Mouse (Mus musculus) G1E (cell line): ENCODE results near the gene Prdx3. TPM values are rescaled to one million over a fixed set of nuclear protein-coding genes. Genes with fewer than 3 reads are reported as not detected.
A peak's percentile ranks its signal among the peaks of the same experiment; 100 is the strongest.

Experiments
- ATAC-seq: 2 replicates; pipeline ENCODE4 v1.8.0; 2016; ENCODE audit warnings: mild to moderate bottlenecking; ENCODE audit not compliant: insufficient number of reproducible peaks, poor library complexity, low FRiP score, severe bottlenecking; ENCODE audit errors: extremely low read depth
- DNase-seq: peaks from one replicate; pipeline ENCODE4 v3.0.0; 2012; ENCODE audit warnings: low spot score
- H3K27me3 ChIP-seq: 2 replicates; pipeline ENCODE4 v1.6.1; 2012; ENCODE audit warnings: mild to moderate bottlenecking, low read length, inconsistent platforms; ENCODE audit not compliant: insufficient read depth
- H3K36me3 ChIP-seq: replicated peaks from 2 replicates; pipeline ENCODE3; 2012; ENCODE audit warnings: mild to moderate bottlenecking, inconsistent platforms
- H3K4me1 ChIP-seq: 2 replicates; pipeline ENCODE4 v1.6.1; 2012; ENCODE audit warnings: low read depth, low read length, inconsistent platforms, mixed read lengths; ENCODE audit not compliant: insufficient read depth
- H3K4me3 ChIP-seq: 2 replicates; pipeline ENCODE4 v1.5.1; 2012; ENCODE audit warnings: low read depth, mild to moderate bottlenecking, inconsistent platforms, low read length, moderate library complexity, mixed read lengths
- H3K9me3 ChIP-seq: replicated peaks from 2 replicates; pipeline ENCODE4 v1.6.1; 2012; ENCODE audit warnings: inconsistent platforms
- CTCF ChIP-seq: IDR thresholded peaks from 2 replicates; pipeline ENCODE4 v1.5.1; 2012; ENCODE audit warnings: low read depth, low read length, inconsistent platforms, mixed read lengths
- GATA1 ChIP-seq: IDR thresholded peaks from 2 replicates; pipeline ENCODE4 v1.6.1; 2012; ENCODE audit warnings: borderline replicate concordance, low read length, inconsistent platforms, mixed read lengths
- GATA2 ChIP-seq: IDR thresholded peaks from 2 replicates; pipeline ENCODE4 v1.6.1; 2012; ENCODE audit warnings: low read depth, low read length, inconsistent platforms, borderline replicate concordance
- POLR2AphosphoS5 ChIP-seq: IDR thresholded peaks from 2 replicates; pipeline ENCODE4 v1.6.1; 2012; ENCODE audit warnings: low read depth, low read length, inconsistent platforms; ENCODE audit not compliant: insufficient replicate concordance
- TAL1 ChIP-seq: conservative IDR thresholded peaks from 2 replicates; pipeline ENCODE4 v1.6.1; 2012; ENCODE audit warnings: low read depth, low read length, inconsistent platforms, mixed read lengths
- polyA plus RNA-seq: library from polyadenylated mRNA; stranded (reverse); fragments of >175 nt; gene quantifications from 2 replicates; pipeline ENCODE4 v1.2.3, GENCODE M21; 2012
- total RNA-seq, 2 experiments: library from RNA; stranded (forward) in 1 of 2; stranded (reverse) in 1 of 2; fragments of 200-1000 nt in 1 of 2; fragments of >200 nt in 1 of 2; fragmentation: Nextera tagmentation in 1 of 2; gene quantifications; 2 replicates each; pipeline ENCODE4 v1.2.3; 2014 to 2017

Prdx3 gene
- total and polyA plus RNA-seq, 3 experiments, result 17.9 to 512 (median 426) TPM

DNA sequence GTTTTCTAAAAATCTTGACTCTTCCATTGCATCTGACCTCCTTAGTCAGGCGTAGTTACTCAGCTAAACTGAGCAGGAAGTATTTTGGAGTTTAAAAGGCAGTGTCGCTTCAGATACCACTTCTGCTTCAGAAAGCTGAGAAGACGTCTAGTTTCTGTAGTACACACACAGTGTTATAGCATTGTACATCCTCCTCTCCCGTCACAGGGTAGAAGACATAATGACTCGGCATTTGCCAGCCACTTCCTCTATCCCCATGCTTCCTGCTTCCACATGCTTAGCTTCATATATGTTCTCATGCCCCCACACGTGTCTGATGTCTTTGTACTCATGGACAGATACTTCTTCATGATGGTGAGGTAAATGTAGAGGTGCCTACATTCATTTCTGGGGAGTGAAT is 55.7 kb downstream of the Prdx3 start:
- peak; percentile 60 for ATAC-seq
- 0 out of 2 replicates have a peak, but pooled peaks cover 2% of the 10 kb centered on the region for H3K4me1 ChIP-seq
- peaks cover 66% of the 10 kb centered on the region for H3K36me3 ChIP-seq
- H3K9me3 ChIP-seq, result no peaks in the 10 kb centered on the region
- TF ChIP-seq CTCF (no peak), GATA1 (no peak), GATA2 (no peak), TAL1 (no peak), POLR2AphosphoS5 (no peak)
- no peak overlapping the region for H3K4me3 ChIP-seq
- no peak for DNase-seq
- no peaks in the 10 kb centered on the region for H3K27me3 ChIP-seq

Other genes with a start within 250 kb of the Prdx3 start
- 2.6 and 4.0 TPM in 2 replicates for gene Nanos1, start 118.6 kb downstream of the Prdx3 start, total RNA-seq (2014; fragmentation: Nextera tagmentation)
- 4.4 and 4.6 TPM in 2 replicates for gene Nanos1, start 118.6 kb downstream of the Prdx3 start, total RNA-seq (2017)
- 2.1 and 2.7 TPM in 2 replicates for gene Nanos1, start 118.6 kb downstream of the Prdx3 start, polyA plus RNA-seq
- gene Eif3a, start 83.9 kb downstream of the Prdx3 start, total RNA-seq (2014; fragmentation: Nextera tagmentation), result 415 and 493 TPM in 2 replicates
- 261 and 323 TPM in 2 replicates for gene Eif3a, start 83.9 kb downstream of the Prdx3 start, total RNA-seq (2017)
- gene Eif3a, start 83.9 kb downstream of the Prdx3 start, polyA plus RNA-seq, result 101 and 135 TPM in 2 replicates
- 74.6 and 90.0 TPM in 2 replicates for gene Fam45a, start 63.0 kb downstream of the Prdx3 start, total RNA-seq (2014; fragmentation: Nextera tagmentation)
- 26.6 and 29.7 TPM in 2 replicates for gene Fam45a, start 63.0 kb downstream of the Prdx3 start, total RNA-seq (2017)
- 3.3 and 5.3 TPM in 2 replicates for gene Fam45a, start 63.0 kb downstream of the Prdx3 start, polyA plus RNA-seq
- gene Sfxn4, start 13.1 kb downstream of the Prdx3 start, total RNA-seq (2014; fragmentation: Nextera tagmentation), result 2.7 and 6.1 TPM in 2 replicates
- 0.82 and 2.0 TPM in 2 replicates for gene Sfxn4, start 13.1 kb downstream of the Prdx3 start, total RNA-seq (2017)
- gene Sfxn4, start 13.1 kb downstream of the Prdx3 start, polyA plus RNA-seq, result 0.04 and 0.13 TPM in 2 replicates
- 2.1 and 2.6 TPM in 2 replicates for gene Grk5, start 15.2 kb upstream of the Prdx3 start, total RNA-seq (2014; fragmentation: Nextera tagmentation)
- 4.0 and 4.6 TPM in 2 replicates for gene Grk5, start 15.2 kb upstream of the Prdx3 start, total RNA-seq (2017)
- 1.0 and 1.9 TPM in 2 replicates for gene Grk5, start 15.2 kb upstream of the Prdx3 start, polyA plus RNA-seq